Mouse (Mus musculus) neural tube, embryonic 14.5 days (tissue): ENCODE data around the gene Sppl2b. TPM values are rescaled to one million over a fixed set of nuclear protein-coding genes. Genes with fewer than 3 reads are reported as not detected.

Source experiments
- ATAC-seq: fragments of 200-750 bp; cut with Nextera tagmentation; 2 replicates; pipeline ENCODE4 v1.8.0; 2017; ENCODE audit warnings: low read depth, mild to moderate bottlenecking, moderate TSS enrichment, moderate library complexity
- H3K27ac ChIP-seq: fragments of 300-500 bp; sonication (generic); 2 replicates; pipeline ENCODE4 v1.5.1; 2014; ENCODE audit warnings: low read depth, mild to moderate bottlenecking, control low read depth, low read length, moderate library complexity, mixed read lengths
- H3K27me3 ChIP-seq: fragments of 300-500 bp; sonication (generic); 2 replicates; pipeline ENCODE4 v1.6.1; 2014; ENCODE audit warnings: low read length; ENCODE audit not compliant: control insufficient read depth, insufficient read depth
- H3K36me3 ChIP-seq: fragments of 300-500 bp; sonication (generic); 2 replicates; pipeline ENCODE4 v1.6.1; 2014; ENCODE audit warnings: low read length, mixed read lengths; ENCODE audit not compliant: control insufficient read depth, insufficient read depth
- H3K4me1 ChIP-seq: fragments of 300-500 bp; sonication (generic); 2 replicates; pipeline ENCODE4 v1.6.1; 2014; ENCODE audit warnings: low read length; ENCODE audit not compliant: control insufficient read depth, insufficient read depth
- H3K4me2 ChIP-seq: fragments of 300-500 bp; sonication (generic); 2 replicates; pipeline ENCODE4 v1.6.1; 2014; ENCODE audit warnings: mild to moderate bottlenecking, low read depth, low read length, control low read depth
- H3K4me3 ChIP-seq: fragments of 300-500 bp; sonication (generic); 2 replicates; pipeline ENCODE4 v1.5.1; 2014; ENCODE audit warnings: low read depth, low read length, control low read depth, mixed read lengths
- H3K9ac ChIP-seq: fragments of 300-500 bp; sonication (generic); replicated peaks from 2 replicates; pipeline ENCODE4 v1.6.1; 2014; ENCODE audit warnings: low read depth, mild to moderate bottlenecking, control low read depth, low read length, mixed read lengths
- H3K9me3 ChIP-seq: fragments of 300-500 bp; sonication (generic); 2 replicates; pipeline ENCODE4 v1.6.1; 2016; ENCODE audit warnings: low read length; ENCODE audit not compliant: control insufficient read depth
- WGBS: fragments of 180-500 bp; shearing (Covaris S2); extraction: QIAGEN DNeasy Blood & Tissue Kit; methylation state at CpG from one replicate; pipeline ENCODE4 v1.1.7; 2014; 5-methylcytosine and 5-hydroxymethylcytosine counted together
- microRNA counts: library from miRNA; unstranded; fragments of <30 nt; microRNA quantifications from one replicate; lab custom pipeline; 2016
- microRNA-seq: library from miRNA; unstranded; fragments of <30 nt; microRNA quantifications from one replicate; pipeline ENCODE4, GENCODE M21; 2016
- polyA plus RNA-seq: library from polyadenylated mRNA; unstranded; fragments of >200 nt; fragmentation: Nextera tagmentation; extraction: Ambion mirVana; gene quantifications from 2 replicates; pipeline ENCODE4 v1.2.1, GENCODE M21; 2014

Sppl2b gene
- polyA plus RNA-seq, 1 experiment from 2014 or later: 61.5 TPM

DNA sequence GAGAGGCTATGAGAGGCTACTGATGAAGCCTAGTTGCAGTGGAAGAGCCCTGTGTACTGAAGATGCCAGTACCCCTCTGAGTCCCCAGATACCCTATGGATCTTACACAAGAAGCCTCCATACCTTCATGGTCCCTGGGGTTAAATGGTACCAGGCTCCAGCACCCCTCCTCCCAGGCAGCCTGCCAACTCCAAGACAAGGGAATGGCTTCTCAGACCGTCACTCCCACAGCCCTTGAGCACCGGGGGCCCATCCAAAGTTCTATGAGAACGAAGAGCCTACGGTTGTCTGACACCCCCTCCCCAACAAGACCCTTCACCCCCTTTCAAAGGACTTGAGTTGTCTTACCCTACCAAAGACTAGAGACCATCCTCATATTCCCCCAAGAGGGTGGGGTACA, 60.7 kb downstream of the Sppl2b start:
- no peaks in the 10 kb centered on the region for H3K27me3 ChIP-seq
- WGBS: 93% methylated on average over 4 of the region's 4 CpGs
- H3K4me2 ChIP-seq: no peak overlapping the region
- H3K9ac ChIP-seq: no peak overlapping the region
- ATAC-seq: no peak
- H3K27ac ChIP-seq: no peak overlapping the region
- peaks cover 3% of the 10 kb centered on the region; the same call in 1 of the 2 replicates for H3K36me3 ChIP-seq
- no peaks in the 10 kb centered on the region for H3K9me3 ChIP-seq
- no peak overlapping the region for H3K4me3 ChIP-seq
- H3K4me1 ChIP-seq: peaks cover 16% of the 10 kb centered on the region

DNA sequence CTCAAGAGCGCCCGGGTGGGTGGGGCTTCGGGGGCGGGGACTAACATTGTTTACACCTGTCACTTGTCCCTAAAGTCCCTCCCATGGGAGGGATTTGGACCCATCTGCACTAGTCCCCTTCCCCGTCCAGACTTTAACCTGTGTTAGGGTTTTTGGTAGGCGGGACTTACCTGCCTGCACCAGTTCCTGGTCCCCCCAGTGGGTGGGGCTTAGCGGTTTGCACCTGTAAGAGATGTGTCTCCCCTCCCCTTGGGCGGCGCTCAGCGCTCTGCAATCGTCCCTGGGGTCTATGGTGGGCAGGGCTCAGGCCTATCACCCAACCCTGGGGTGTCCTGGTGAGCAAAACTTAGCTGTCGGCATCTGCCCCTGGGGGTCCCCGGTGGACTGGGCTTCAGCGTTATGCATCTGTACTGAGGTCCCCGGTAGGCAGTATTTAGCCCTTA, 62.3 kb downstream of the Sppl2b start:
- peak; percentile 50 for ATAC-seq
- no peaks in the 10 kb centered on the region for H3K27me3 ChIP-seq
- no peaks in the 10 kb centered on the region for H3K9me3 ChIP-seq
- peaks cover 16% of the 10 kb centered on the region for H3K4me1 ChIP-seq
- peak overlapping the region; percentile 97 for H3K4me2 ChIP-seq
- peak overlapping the region; percentile 67; the same call in 1 of the 2 replicates for H3K27ac ChIP-seq
- WGBS: 4% methylated on average over 15 of the region's 15 CpGs
- peak overlapping the region; percentile 84 for H3K9ac ChIP-seq
- H3K36me3 ChIP-seq: no peaks in the 10 kb centered on the region; the same call in 1 of the 2 replicates
- H3K4me3 ChIP-seq: peak overlapping the region; percentile 95

DNA sequence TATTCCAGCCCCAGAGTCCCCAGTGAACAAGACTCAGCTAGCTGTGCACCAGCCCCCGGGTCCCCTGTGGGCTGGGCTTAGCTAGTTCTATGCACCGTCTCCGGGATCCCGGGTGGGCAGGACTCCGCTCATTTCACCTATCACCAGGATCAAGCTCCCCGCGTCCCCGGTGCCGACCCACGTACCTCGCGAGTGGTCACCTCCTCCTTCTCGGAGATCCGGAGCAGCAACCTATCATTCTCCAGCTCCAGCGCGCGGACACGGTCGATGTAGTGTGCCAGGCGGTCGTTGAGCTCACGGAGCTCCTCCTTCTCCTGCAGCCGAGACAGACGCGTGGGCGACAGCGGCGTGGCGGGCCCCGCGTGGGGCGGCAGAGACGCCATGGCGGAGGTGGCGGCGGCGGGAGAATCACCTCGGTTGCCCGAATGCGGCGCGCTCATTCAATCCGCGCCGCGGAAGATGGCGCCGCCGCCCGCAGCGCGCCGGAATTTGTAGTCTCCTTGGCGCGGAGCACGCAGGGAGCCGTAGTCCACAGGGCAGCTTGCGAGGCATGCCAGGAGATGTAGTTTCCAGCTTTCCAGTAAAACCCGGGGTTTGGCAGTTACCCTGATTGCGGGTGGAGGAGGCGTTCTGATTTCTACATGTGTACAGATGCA, 62.8 kb downstream of the Sppl2b start, which contains the start of gene Lmnb2:
Gene Lmnb2, minus strand, starts transcription at position 467 of the 656 bp plus-strand sequence.
- Histone ChIP-seq H3K27me3 (no peaks in the 10 kb centered on the region), H3K27ac (peak within 1 kb of the TSS; percentile 67), H3K4me2 (peak within 1 kb of the TSS; percentile 97), H3K36me3 (no peaks in the 10 kb centered on the region; the same call in 1 of the 2 replicates), H3K4me3 (peak within 1 kb of the TSS; percentile 95), H3K9ac (peak within 1 kb of the TSS; percentile 84), H3K4me1 (peaks cover 16% of the 10 kb centered on the region), H3K9me3 (no peaks in the 10 kb centered on the region)
- peak; percentile 85 for ATAC-seq
- WGBS: under 1% methylated on average over 61 of the region's 61 CpGs

MicroRNA genes within 50 kb of the gene (microRNA counts, 519-probe panel; counts per million panel counts)
- not detected for microRNA mmu-miR-1982 (lab: Ali Mortazavi, UCI)

Small RNA genes within 50 kb of the gene (microRNA-seq; reads per million reads assigned to microRNA genes)
- gene Mir1982: 3.7 reads per million, percentile 5 among the genes with 10 or more reads in this experiment

Other genes starting within 250 kb of the Sppl2b start
- 0.96 and 0.98 TPM in 2 replicates for gene Gm49322, start 249.3 kb upstream of the Sppl2b start, polyA plus RNA-seq
- 50.3 and 76.8 TPM in 2 replicates for gene Csnk1g2, start 232.4 kb upstream of the Sppl2b start, polyA plus RNA-seq
- 75.0 and 79.7 TPM in 2 replicates for gene Btbd2, start 198.2 kb upstream of the Sppl2b start, polyA plus RNA-seq
- gene Mknk2, start 177.2 kb upstream of the Sppl2b start, polyA plus RNA-seq: 43.1 and 57.3 TPM in 2 replicates
- 42.0 and 48.6 TPM in 2 replicates for gene Mob3a, start 153.3 kb upstream of the Sppl2b start, polyA plus RNA-seq
- gene Izumo4, start 153.1 kb upstream of the Sppl2b start, polyA plus RNA-seq: 24.9 and 29.5 TPM in 2 replicates
- gene Ap3d1, start 113.0 kb upstream of the Sppl2b start, polyA plus RNA-seq: 109 and 125 TPM in 2 replicates
- gene Dot1l, start 100.1 kb upstream of the Sppl2b start, polyA plus RNA-seq: 23.6 and 27.3 TPM in 2 replicates
- 63.3 and 66.8 TPM in 2 replicates for gene Sf3a2, start 57.1 kb upstream of the Sppl2b start, polyA plus RNA-seq
- gene Plekhj1, start 56.6 kb upstream of the Sppl2b start, polyA plus RNA-seq: 126 and 127 TPM in 2 replicates
- 0.15 and 0.16 TPM in 2 replicates for gene Amh, start 50.0 kb upstream of the Sppl2b start, polyA plus RNA-seq
- gene Jsrp1, start 41.8 kb upstream of the Sppl2b start, polyA plus RNA-seq: 0.74 and 0.86 TPM in 2 replicates
- gene Oaz1, start 28.6 kb upstream of the Sppl2b start, polyA plus RNA-seq: 1,177 and 1,236 TPM in 2 replicates
- 8.1 and 12.0 TPM in 2 replicates for gene Lingo3, start 11.2 kb upstream of the Sppl2b start, polyA plus RNA-seq
- gene Lsm7, start 66 bp upstream of the Sppl2b start, polyA plus RNA-seq: 220 and 260 TPM in 2 replicates
- gene Tmprss9, start 16.6 kb downstream of the Sppl2b start, polyA plus RNA-seq: 0.12 and 0.13 TPM in 2 replicates
- gene Timm13, start 45.7 kb downstream of the Sppl2b start, polyA plus RNA-seq: 337 and 352 TPM in 2 replicates
- 10.8 and 16.1 TPM in 2 replicates for gene Lmnb2, start 63.0 kb downstream of the Sppl2b start, polyA plus RNA-seq
- 7.4 and 7.6 TPM in 2 replicates for gene Gadd45b, start 74.8 kb downstream of the Sppl2b start, polyA plus RNA-seq
- 20.3 and 22.7 TPM in 2 replicates for gene Gng7, start 159.7 kb downstream of the Sppl2b start, polyA plus RNA-seq
- 24.0 and 28.8 TPM in 2 replicates for gene Diras1, start 170.4 kb downstream of the Sppl2b start, polyA plus RNA-seq
- 26.7 and 34.6 TPM in 2 replicates for gene Slc39a3, start 182.2 kb downstream of the Sppl2b start, polyA plus RNA-seq
- gene Sgta, start 204.9 kb downstream of the Sppl2b start, polyA plus RNA-seq: 264 and 279 TPM in 2 replicates
- gene Thop1, start 214.8 kb downstream of the Sppl2b start, polyA plus RNA-seq: 33.3 and 36.8 TPM in 2 replicates
- 0.15 and 0.61 TPM in 2 replicates for gene Creb3l3, start 243.6 kb downstream of the Sppl2b start, polyA plus RNA-seq